Mouse (Mus musculus): ENCODE measurements at regions not wholly inside any gene's neighbourhood (a gene's known extent, or its start where the extent isn't known, plus 50 kb on each side); places are given as distances from the start of the nearest gene placed in this dataset.

- DNase-seq (ENCODE audit: low read depth, low spot score): peak; percentile 72
These were observed 53.4 kb upstream of the Nap1l1 start for GRCm38 (mm10) chr10:111419375-111420194.

- DNase-seq (ENCODE audit: low read depth, low spot score): peak; percentile 50
These were observed 52.7 kb upstream of the Nap1l1 start for GRCm38 (mm10) chr10:111420195-111420838.

GRCm38 (mm10) chr10:111422057-111422456 is 51.0 kb upstream of the Nap1l1 start:
- DNase-seq (ENCODE audit: low read depth, low spot score): no peak

- peak; percentile 85 for DNase-seq (ENCODE audit: low read depth, low spot score)
These were observed 50.4 kb upstream of the Nap1l1 start for GRCm38 (mm10) chr10:111422649-111423048.
